Mouse (Mus musculus) c-Kit-negative CD71-positive TER-119-positive erythroid progenitor cells, embryonic 14.5 days (primary cell): ENCODE measurements around the gene Josd2.
A peak's percentile ranks its signal among the peaks of the same experiment; 100 is the strongest.

Experiments used
- DNase-seq: peaks from one replicate; pipeline ENCODE4 v3.0.0-alpha.2; 2013; ENCODE audit warnings: low read depth, low spot score

Josd2 gene

GRCm38 (mm10) chr7:44446070-44446855 lies 21.5 kb upstream of the Josd2 start:
- DNase-seq, result no peak

- no peak for DNase-seq
These were observed 14.5 kb upstream of the Josd2 start for GRCm38 (mm10) chr7:44453256-44453655.

GRCm38 (mm10) chr7:44456302-44456701 lies 11.5 kb upstream of the Josd2 start:
- no peak for DNase-seq

DNA sequence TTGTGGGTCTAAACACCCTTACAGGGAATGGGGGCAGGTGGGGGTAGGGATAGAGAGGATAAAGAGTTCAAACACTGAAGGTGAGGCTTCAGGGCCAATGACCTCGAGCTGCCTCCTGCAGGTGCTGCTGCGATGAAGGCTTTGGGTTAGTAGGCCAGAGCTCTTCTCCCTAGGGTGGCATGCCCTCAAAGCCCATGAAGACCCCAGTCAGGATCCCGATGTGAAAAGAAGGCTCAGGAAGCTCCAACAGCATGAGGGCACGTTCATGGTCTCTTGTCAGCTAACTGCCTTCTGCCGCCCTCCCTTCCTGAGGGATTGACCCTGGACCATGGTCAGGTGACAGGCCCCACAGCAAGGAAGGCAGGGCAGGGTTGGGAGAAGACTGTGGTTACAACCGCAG lies 7.7 kb upstream of the Josd2 start:
- no peak for DNase-seq

- no peak for DNase-seq
These were observed 6.8 kb upstream of the Josd2 start for GRCm38 (mm10) chr7:44460767-44461502.

- no peak for DNase-seq
These were observed 6.1 kb upstream of the Josd2 start for GRCm38 (mm10) chr7:44461503-44462217.

- DNase-seq, result no peak
These were observed 5.3 kb upstream of the Josd2 start for GRCm38 (mm10) chr7:44462218-44463055.

GRCm38 (mm10) chr7:44463056-44463425 lies 4.7 kb upstream of the Josd2 start:
- DNase-seq, result no peak

GRCm38 (mm10) chr7:44463556-44464225 lies 4.1 kb upstream of the Josd2 start:
- no peak for DNase-seq

- DNase-seq, result no peak
These were observed 3.3 kb upstream of the Josd2 start for GRCm38 (mm10) chr7:44464511-44464910.

GRCm38 (mm10) chr7:44465111-44465510 lies 2.7 kb upstream of the Josd2 start, which contains the start of gene Aspdh:
Gene Aspdh (plus strand): TSS chr7:44465391.
- no peak for DNase-seq

DNA sequence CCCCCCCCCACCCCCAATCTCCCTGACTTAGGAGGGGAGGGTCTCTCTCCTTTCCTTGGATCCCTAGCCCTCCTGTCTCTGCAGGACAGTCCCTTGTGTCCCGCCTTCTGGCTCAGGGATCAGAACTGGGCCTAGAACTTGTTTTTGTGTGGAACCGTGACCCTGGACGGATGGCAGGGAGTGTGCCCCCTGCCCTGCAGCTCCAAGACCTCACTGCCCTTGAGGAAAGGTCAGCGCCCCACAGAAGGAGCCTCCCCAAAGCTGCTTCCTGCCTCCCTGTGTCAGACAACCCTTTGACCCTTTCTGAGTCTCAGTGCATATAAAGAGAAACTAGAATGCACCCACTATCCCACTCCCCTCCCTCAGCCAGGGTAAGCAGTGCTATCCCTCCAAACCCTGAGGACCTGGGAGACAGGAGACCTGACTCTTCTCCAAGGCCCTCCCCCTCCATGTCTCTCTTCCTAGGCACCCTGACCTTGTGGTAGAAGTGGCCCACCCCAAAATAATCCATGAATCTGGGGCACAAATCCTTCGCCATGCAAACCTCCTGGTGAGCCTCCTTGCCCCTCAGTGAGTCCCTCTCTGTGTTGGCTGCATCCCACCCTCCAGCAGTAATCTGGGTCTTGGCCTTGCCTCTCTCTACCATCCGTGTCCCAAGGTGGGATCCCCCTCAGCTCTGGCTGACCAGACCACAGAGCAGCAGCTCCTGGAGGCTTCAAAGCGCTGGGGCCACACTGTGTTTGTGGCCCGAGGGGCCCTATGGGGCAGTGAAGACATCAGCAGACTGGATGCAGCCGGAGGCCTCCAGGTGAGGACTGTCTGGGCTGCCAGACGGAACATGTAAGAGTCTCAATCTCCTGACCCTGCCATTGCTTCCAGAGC lies 1.5 kb upstream of the Josd2 start:
- no peak for DNase-seq

GRCm38 (mm10) chr7:44466888-44467311 lies 880 bp upstream of the Josd2 start:
- no peak for DNase-seq

GRCm38 (mm10) chr7:44468644-44469285 lies 985 bp downstream of the Josd2 start:
- peak; percentile 58 for DNase-seq

DNA sequence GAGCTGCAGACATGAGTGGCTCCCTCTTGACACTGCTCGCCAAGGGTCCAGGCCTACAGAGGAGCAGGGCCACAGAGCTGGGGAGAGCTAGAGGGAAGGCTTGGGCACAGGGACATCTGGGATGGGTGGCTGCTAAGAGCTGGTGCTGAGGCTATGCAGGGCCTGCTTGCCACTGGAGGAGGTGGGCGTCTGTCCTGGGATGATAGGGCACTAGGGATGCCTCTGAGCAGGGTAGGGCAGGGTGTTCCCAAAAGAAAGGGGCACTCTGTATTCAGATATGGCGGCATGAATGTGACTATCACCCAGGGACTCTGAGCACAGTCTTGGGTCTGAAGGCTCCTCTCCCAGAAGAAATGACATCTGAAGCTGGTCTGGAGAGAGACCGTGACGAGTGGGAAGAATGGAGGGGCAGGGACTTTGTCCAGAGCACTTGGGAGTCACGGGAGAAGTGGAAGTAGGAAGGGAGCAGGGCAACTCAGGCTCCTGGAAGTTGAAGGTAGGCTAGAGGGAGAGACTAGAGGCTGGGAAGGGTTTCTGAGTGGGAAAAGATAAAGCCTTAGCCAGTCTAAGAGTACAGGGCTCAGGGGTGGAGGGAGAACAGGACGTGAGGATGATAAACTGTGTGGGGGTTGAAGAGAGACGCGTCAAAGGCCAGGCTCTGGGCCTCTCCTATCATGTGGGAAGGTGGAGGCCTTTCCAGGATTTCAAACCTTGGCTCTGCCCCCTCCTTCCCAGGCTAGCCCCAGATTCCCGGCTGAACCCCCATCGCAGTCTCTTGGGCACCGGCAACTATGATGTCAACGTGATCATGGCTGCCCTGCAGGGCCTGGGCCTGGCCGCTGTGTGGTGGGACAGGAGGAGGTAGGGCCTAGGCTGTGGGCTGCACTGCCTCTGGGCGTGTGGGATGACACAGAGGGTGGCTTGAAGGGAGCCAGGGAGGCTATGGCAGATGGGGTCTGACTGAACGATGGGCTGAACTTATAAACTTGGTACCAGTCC lies 2.2 kb downstream of the Josd2 start:
- peak; percentile 81 for DNase-seq

DNA sequence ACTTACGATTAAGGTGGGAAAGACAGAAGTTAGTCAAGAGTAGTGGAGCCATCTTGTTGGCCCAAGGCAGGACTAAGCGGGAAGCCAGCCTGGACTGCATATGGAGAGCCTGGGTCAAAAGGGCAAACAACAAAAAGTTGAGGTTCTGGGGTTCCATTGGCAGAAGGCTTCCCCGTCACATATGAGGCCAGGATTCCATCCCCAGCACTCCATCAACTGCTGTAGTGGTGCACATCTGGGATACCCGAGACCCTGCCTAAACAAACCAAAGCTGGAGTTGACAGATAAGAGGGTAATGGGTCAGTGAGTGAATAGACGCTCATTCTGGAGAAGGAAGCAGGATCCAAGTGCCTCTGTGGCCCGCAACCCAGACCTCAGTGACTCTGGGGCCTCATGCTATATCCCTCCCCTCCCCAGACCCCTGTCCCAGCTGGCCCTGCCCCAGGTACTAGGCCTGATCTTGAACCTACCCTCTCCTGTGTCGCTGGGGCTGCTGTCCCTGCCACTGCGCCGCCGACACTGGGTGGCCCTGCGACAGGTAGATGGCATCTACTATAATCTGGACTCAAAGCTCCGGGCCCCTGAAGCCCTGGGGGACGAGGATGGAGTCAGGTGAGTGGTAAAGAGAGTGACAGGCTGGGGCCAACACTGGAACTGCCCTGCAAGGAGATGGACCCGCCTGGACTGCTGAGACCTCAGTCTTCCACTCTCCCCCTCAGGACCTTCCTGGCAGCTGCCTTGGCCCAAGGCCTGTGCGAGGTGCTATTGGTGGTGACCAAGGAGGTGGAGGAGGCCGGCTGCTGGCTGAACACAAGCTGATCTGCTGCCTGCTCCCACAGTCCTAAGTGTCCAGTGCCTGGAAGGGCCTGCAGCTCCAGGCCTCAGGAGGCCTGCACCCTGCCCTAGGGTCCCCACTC lies 3.2 kb downstream of the Josd2 start:
- DNase-seq, result peak; percentile 62
